Mouse (Mus musculus) forebrain, embryonic 14.5 days (tissue): ENCODE results near the gene Ptpdc1. TPM values are rescaled to one million over a fixed set of nuclear protein-coding genes. Genes with fewer than 3 reads are reported as not detected.

Experiments
- ATAC-seq: fragments of 200-750 bp; cut with Nextera tagmentation; 2 replicates; pipeline ENCODE4 v1.8.0; 2017; ENCODE audit warnings: mild to moderate bottlenecking, moderate library complexity
- DNase-seq: peaks from one replicate; pipeline ENCODE4 v3.0.0-alpha.2; 2015; ENCODE audit warnings: low spot score
- H3K27ac ChIP-seq: fragments of 300-500 bp; sonication (generic); 2 replicates; pipeline ENCODE4 v1.5.1; 2014; ENCODE audit warnings: low read depth, mild to moderate bottlenecking, control low read depth, low read length, moderate library complexity
- H3K27me3 ChIP-seq: fragments of 300-500 bp; sonication (generic); replicated peaks from 2 replicates; pipeline ENCODE4 v1.6.1; 2014; ENCODE audit warnings: low read length, control low read depth, mixed read lengths; ENCODE audit not compliant: control insufficient read depth, insufficient read depth
- H3K36me3 ChIP-seq: fragments of 300-500 bp; sonication (generic); 2 replicates; pipeline ENCODE4 v1.6.1; 2014; ENCODE audit warnings: low read length, control low read depth; ENCODE audit not compliant: control insufficient read depth, insufficient read depth
- H3K4me1 ChIP-seq: fragments of 300-500 bp; sonication (generic); 2 replicates; pipeline ENCODE4 v1.6.1; 2014; ENCODE audit warnings: antibody characterized with exemption, low read length, control low read depth; ENCODE audit not compliant: control insufficient read depth, insufficient read depth
- H3K4me2 ChIP-seq: fragments of 300-500 bp; sonication (generic); 2 replicates; pipeline ENCODE4 v1.6.1; 2014; ENCODE audit warnings: mild to moderate bottlenecking, control low read depth, low read length
- H3K4me3 ChIP-seq: fragments of 300-500 bp; sonication (generic); 2 replicates; pipeline ENCODE4 v1.5.1; 2014; ENCODE audit warnings: low read depth, low read length, control low read depth
- H3K9ac ChIP-seq: fragments of 300-500 bp; sonication (generic); 2 replicates; pipeline ENCODE4 v1.6.1; 2014; ENCODE audit warnings: mild to moderate bottlenecking, low read length, control low read depth, moderate library complexity
- H3K9me3 ChIP-seq: fragments of 300-500 bp; sonication (generic); replicated peaks from 2 replicates; pipeline ENCODE4 v1.6.1; 2016; ENCODE audit warnings: low read length, control low read depth, mixed read lengths; ENCODE audit not compliant: control insufficient read depth
- WGBS: fragments of 180-500 bp; shearing (Covaris S2); extraction: QIAGEN DNeasy Blood & Tissue Kit; methylation state at CpG from one replicate; pipeline ENCODE4 v1.1.7; 2014; 5-methylcytosine and 5-hydroxymethylcytosine counted together
- polyA plus RNA-seq: library from polyadenylated mRNA; unstranded; fragments of >200 nt; fragmentation: Nextera tagmentation; extraction: Ambion mirVana; gene quantifications from 2 replicates; pipeline ENCODE4 v1.2.1, GENCODE M21; 2014

The Ptpdc1 gene
- polyA plus RNA-seq, 1 experiment from 2014 or later, result 12.7 TPM

- 60% methylated on average over 5 of the region's 5 CpGs for WGBS
- Histone ChIP-seq H3K4me1 (no peaks in the 10 kb centered on the region), H3K36me3 (0 out of 2 replicates have a peak, but pooled peaks cover 6% of the 10 kb centered on the region), H3K4me3 (no peak overlapping the region), H3K4me2 (no peak overlapping the region), H3K9me3 (no peaks in the 10 kb centered on the region), H3K27ac (no peak overlapping the region), H3K27me3 (no peaks in the 10 kb centered on the region), H3K9ac (no peak overlapping the region)
- ATAC-seq (no peak), DNase-seq (no peak)
Observed at GRCm38 (mm10) chr13:48609106-48609505, 16.4 kb downstream of the Ptpdc1 start.

DNA sequence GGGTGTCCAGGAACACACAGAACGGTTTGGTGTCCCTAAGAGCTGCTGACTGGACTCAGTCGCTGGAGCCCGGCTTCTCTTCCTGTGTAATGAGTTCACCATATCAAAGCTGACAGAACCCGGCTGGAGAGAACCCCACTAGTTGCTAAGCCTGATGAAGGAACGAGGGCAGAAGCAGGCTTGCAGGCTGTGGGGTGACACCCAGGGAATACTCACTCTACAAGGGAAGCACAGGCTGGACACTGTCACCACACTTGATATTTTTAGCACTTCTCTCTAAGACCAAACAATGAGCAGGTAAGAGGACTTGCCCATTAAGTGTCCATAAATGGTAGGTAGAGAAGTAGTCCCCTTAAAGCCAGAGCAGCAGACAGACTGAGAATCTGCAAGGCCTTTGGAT is 20.9 kb downstream of the Ptpdc1 start:
- no peaks in the 10 kb centered on the region for H3K27me3 ChIP-seq
- DNase-seq (no peak), ATAC-seq (no peak)
- no peak overlapping the region for H3K4me2 ChIP-seq
- no peak overlapping the region for H3K27ac ChIP-seq
- H3K9ac ChIP-seq, result no peak overlapping the region
- 0 out of 2 replicates have a peak, but pooled peaks cover 9% of the 10 kb centered on the region for H3K36me3 ChIP-seq
- no peak overlapping the region for H3K4me3 ChIP-seq
- H3K4me1 ChIP-seq, result no peaks in the 10 kb centered on the region
- 90% methylated on average over 5 of the region's 5 CpGs for WGBS
- no peaks in the 10 kb centered on the region for H3K9me3 ChIP-seq

DNA sequence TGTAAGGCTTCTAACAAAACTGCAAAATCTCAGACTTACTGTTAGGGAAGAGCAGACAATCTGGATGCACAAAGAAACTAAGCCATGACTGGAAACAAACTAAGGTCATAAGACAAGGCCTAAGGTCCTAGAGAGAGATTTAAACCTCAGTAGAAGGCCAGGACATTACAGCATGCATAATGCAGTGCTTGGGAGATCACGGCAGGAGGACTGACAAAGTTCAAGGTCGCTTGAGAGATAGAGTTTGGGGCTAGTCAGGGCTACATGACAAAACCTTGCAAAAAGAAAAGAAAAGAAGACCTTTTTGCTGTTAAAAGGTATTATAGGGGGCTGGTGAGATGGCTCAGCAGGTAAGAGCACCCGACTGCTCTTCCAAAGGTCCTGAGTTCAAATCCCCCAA is 22.2 kb downstream of the Ptpdc1 start:
- Histone ChIP-seq H3K36me3 (0 out of 2 replicates have a peak, but pooled peaks cover 9% of the 10 kb centered on the region), H3K4me1 (no peaks in the 10 kb centered on the region), H3K9me3 (no peaks in the 10 kb centered on the region), H3K4me2 (no peak overlapping the region), H3K27ac (no peak overlapping the region), H3K9ac (no peak overlapping the region), H3K4me3 (no peak overlapping the region), H3K27me3 (no peaks in the 10 kb centered on the region)
- WGBS, result 94% methylated on average over 3 of the region's 3 CpGs
- DNase-seq (no peak), ATAC-seq (no peak)

DNA sequence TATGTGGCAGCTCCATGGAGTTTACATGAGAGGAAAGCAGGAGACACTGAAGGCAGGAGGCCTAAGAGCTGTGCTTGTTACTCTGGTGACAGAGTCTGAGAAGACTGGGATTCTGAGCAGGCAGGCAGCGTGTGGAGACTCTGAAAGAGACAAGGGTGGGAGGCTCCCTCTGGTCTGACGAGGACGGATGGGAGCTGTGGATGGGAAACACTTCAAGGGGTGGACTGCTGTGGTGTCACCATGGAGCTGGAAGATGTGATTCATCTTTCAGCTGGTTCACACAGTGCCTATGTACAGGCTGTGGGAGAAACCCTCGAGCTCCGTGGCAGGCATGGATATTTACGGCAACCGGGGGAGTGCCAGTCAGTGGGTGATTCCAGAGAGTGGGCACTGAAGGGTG is 30.9 kb downstream of the Ptpdc1 start:
- DNase-seq, result peak; percentile 31
- 35% methylated on average over 7 of the region's 7 CpGs for WGBS
- Histone ChIP-seq H3K4me1 (peaks cover 19% of the 10 kb centered on the region), H3K9ac (peak overlapping the region; percentile 26), H3K4me2 (no peak overlapping the region), H3K4me3 (no peak overlapping the region), H3K36me3 (peaks cover 10% of the 10 kb centered on the region), H3K9me3 (no peaks in the 10 kb centered on the region), H3K27me3 (no peaks in the 10 kb centered on the region), H3K27ac (peak overlapping the region; percentile 53)
- ATAC-seq, result peak; percentile 42; the same call in 1 of the 2 replicates

GRCm38 (mm10) chr13:48594031-48594430 is 31.4 kb downstream of the Ptpdc1 start:
- peaks cover 11% of the 10 kb centered on the region for H3K36me3 ChIP-seq
- no peak overlapping the region for H3K4me3 ChIP-seq
- no peaks in the 10 kb centered on the region for H3K9me3 ChIP-seq
- ATAC-seq (0 out of 2 replicates have a peak, but pooled peaks have one; percentile 38), DNase-seq (peak; percentile 37)
- peak overlapping the region; percentile 53; the same call in 1 of the 2 replicates for H3K27ac ChIP-seq
- WGBS, result 12% methylated on average over 10 of the region's 10 CpGs
- peak overlapping the region; percentile 21; the same call in 1 of the 2 replicates for H3K4me2 ChIP-seq
- H3K27me3 ChIP-seq, result no peaks in the 10 kb centered on the region
- H3K4me1 ChIP-seq, result peaks cover 19% of the 10 kb centered on the region
- H3K9ac ChIP-seq, result peak overlapping the region; percentile 26; the same call in 1 of the 2 replicates

GRCm38 (mm10) chr13:48593181-48593580 is 32.3 kb downstream of the Ptpdc1 start:
- DNase-seq (peak; percentile 91), ATAC-seq (peak; percentile 94)
- H3K4me3 ChIP-seq, result peak overlapping the region; percentile 16; the same call in 1 of the 2 replicates
- H3K9me3 ChIP-seq, result no peaks in the 10 kb centered on the region
- H3K4me2 ChIP-seq, result peak overlapping the region; percentile 47
- peak overlapping the region; percentile 56 for H3K9ac ChIP-seq
- H3K27me3 ChIP-seq, result no peaks in the 10 kb centered on the region
- peaks cover 19% of the 10 kb centered on the region for H3K4me1 ChIP-seq
- peak overlapping the region; percentile 66; the same call in 1 of the 2 replicates for H3K27ac ChIP-seq
- peaks cover 16% of the 10 kb centered on the region for H3K36me3 ChIP-seq
- 12% methylated on average over 15 of the region's 15 CpGs for WGBS

- Histone ChIP-seq H3K27me3 (no peaks in the 10 kb centered on the region), H3K9me3 (no peaks in the 10 kb centered on the region), H3K27ac (no peak overlapping the region), H3K9ac (no peak overlapping the region), H3K4me1 (peaks cover 19% of the 10 kb centered on the region), H3K4me3 (no peak overlapping the region), H3K4me2 (no peak overlapping the region), H3K36me3 (peaks cover 33% of the 10 kb centered on the region)
- no peak for ATAC-seq
- DNase-seq, result no peak
Observed at GRCm38 (mm10) chr13:48590743-48591142, 34.7 kb downstream of the Ptpdc1 start.

DNA sequence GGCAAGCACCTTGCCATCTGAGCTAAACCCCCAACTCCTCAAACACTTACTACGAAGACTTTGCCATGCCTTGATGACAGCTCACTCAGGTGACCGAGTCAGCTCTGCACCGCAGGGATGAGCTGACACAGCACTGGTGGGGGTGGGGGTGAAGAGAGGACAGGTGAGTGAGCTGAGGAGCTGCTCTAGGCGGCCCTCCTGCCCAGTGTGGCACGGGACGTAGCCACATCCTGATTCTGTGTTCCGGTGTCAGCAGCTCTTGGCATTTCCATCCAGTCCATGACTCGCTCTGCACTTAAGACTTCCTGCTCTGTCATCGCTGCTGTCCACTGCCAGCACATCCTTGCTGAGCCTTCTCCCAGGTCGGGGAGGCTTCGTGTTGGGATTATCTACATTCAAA is 38.1 kb downstream of the Ptpdc1 start:
- ATAC-seq (no peak), DNase-seq (no peak)
- WGBS, result 90% methylated on average over 11 of the region's 11 CpGs
- Histone ChIP-seq H3K36me3 (peaks cover 47% of the 10 kb centered on the region), H3K27ac (no peak overlapping the region), H3K4me3 (no peak overlapping the region), H3K4me2 (no peak overlapping the region), H3K9ac (no peak overlapping the region), H3K4me1 (no peaks in the 10 kb centered on the region), H3K27me3 (no peaks in the 10 kb centered on the region), H3K9me3 (no peaks in the 10 kb centered on the region)

DNA sequence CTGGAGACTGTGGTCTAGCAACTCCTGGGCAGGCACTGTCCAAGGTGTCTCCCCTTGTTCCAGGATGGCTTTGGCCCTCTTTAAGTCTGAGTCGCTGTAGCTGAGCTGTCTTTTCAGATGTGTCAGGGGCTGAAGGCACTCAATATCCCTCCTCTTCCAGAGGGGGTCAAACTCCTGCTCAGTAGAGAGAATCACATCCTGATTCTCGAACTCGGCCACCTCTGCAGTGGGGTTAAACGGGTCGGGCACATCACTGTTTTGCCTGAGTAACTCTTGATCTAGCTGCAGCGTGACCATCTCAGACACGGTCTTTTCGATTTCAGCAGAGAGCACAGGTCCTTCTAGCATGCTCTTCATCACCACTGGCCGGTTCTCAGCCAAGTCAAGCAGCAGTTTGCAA is 39.0 kb downstream of the Ptpdc1 start:
- ATAC-seq, result no peak

More for the DNA sequence above, 39.0 kb downstream of the Ptpdc1 start:
- H3K4me1 ChIP-seq, result no peaks in the 10 kb centered on the region
- no peak for DNase-seq
- WGBS, result 95% methylated on average over 9 of the region's 9 CpGs
- no peak overlapping the region for H3K27ac ChIP-seq
- no peak overlapping the region for H3K4me3 ChIP-seq
- H3K9me3 ChIP-seq, result no peaks in the 10 kb centered on the region
- H3K4me2 ChIP-seq, result no peak overlapping the region
- no peak overlapping the region for H3K9ac ChIP-seq
- peaks cover 47% of the 10 kb centered on the region for H3K36me3 ChIP-seq
- H3K27me3 ChIP-seq, result no peaks in the 10 kb centered on the region
